Mouse (Mus musculus) liver, adult (tissue): ENCODE measurements around the gene Cops4.

ENCODE experiments used
- GATA4 ChIP-seq: IDR thresholded peaks from 2 replicates; pipeline ENCODE4 v1.6.1; 2014; ENCODE audit warnings: mild to moderate bottlenecking, low read length; ENCODE audit not compliant: insufficient replicate concordance

Gene Cops4

GRCm38 (mm10) chr5:100518049-100519026 is at the start of gene Cops4:
Gene Cops4 (plus strand): TSS chr5:100518309.
- TF ChIP-seq GATA4, result peak; percentile 68; the same call in 1 of the 2 replicates

GRCm38 (mm10) chr5:100476328-100476727 is 41.8 kb upstream of the Cops4 start:
- no peak for TF ChIP-seq GATA4

- TF ChIP-seq GATA4, result no peak
Observed at GRCm38 (mm10) chr5:100477604-100478003, 40.5 kb upstream of the Cops4 start.

GRCm38 (mm10) chr5:100483569-100483968 is 34.5 kb upstream of the Cops4 start:
- TF ChIP-seq GATA4, result no peak

- no peak for TF ChIP-seq GATA4
Observed at GRCm38 (mm10) chr5:100487120-100487519, 31.0 kb upstream of the Cops4 start.

- TF ChIP-seq GATA4, result no peak
Observed at GRCm38 (mm10) chr5:100488231-100488630, 29.9 kb upstream of the Cops4 start.

- no peak for TF ChIP-seq GATA4
Observed at GRCm38 (mm10) chr5:100489340-100489739, 28.8 kb upstream of the Cops4 start.

GRCm38 (mm10) chr5:100491704-100492103 is 26.4 kb upstream of the Cops4 start:
- no peak for TF ChIP-seq GATA4

- TF ChIP-seq GATA4, result no peak
Observed at GRCm38 (mm10) chr5:100498436-100499180, 19.5 kb upstream of the Cops4 start.

- TF ChIP-seq GATA4, result no peak
Observed at GRCm38 (mm10) chr5:100499243-100499642, 18.9 kb upstream of the Cops4 start.

GRCm38 (mm10) chr5:100499831-100500304 is 18.2 kb upstream of the Cops4 start:
- no peak for TF ChIP-seq GATA4

GRCm38 (mm10) chr5:100500458-100500961 is 17.6 kb upstream of the Cops4 start, which contains the start of gene Lin54:
Gene Lin54 (minus strand): TSS chr5:100500639.
- no peak for TF ChIP-seq GATA4

- no peak for TF ChIP-seq GATA4
Observed at GRCm38 (mm10) chr5:100501267-100501666, 16.8 kb upstream of the Cops4 start.

- TF ChIP-seq GATA4, result no peak
Observed at GRCm38 (mm10) chr5:100509247-100509646, 8.9 kb upstream of the Cops4 start.

GRCm38 (mm10) chr5:100512576-100512975 is 5.5 kb upstream of the Cops4 start:
- no peak for TF ChIP-seq GATA4

- no peak for TF ChIP-seq GATA4
Observed at GRCm38 (mm10) chr5:100519027-100519411, 910 bp downstream of the Cops4 start.

GRCm38 (mm10) chr5:100520223-100520622 is 2.1 kb downstream of the Cops4 start:
- TF ChIP-seq GATA4, result no peak
